Mouse (Mus musculus) kidney, adult 2 months (tissue): ENCODE measurements around the gene Sec1.

Experiments used
- CTCF ChIP-seq: fragments of 200-500 bp; conservative IDR thresholded peaks from 2 replicates; pipeline ENCODE4 v1.5.1; 2011; ENCODE audit warnings: low read depth, mild to moderate bottlenecking, control low read depth, low read length, moderate library complexity, mixed read lengths; ENCODE audit not compliant: insufficient read depth, insufficient read length
- POLR2A ChIP-seq: fragments of 200-500 bp; IDR thresholded peaks from one replicate; pipeline ENCODE4 v1.6.1; 2011; ENCODE audit warnings: low read depth, low read length, control low read depth

- TF ChIP-seq POLR2A (no peak), CTCF (no peak)
Measured at GRCm38 (mm10) chr7:45667761-45668160, 26.4 kb downstream of the Sec1 start.
